10 mouse cellular contexts compared by ENCODE assay signal in genomic region chr15:98988787-98989186, GRCm38 (mm10). TPM values are rescaled to one million over a fixed set of nuclear protein-coding genes. Genes with fewer than 3 reads are reported as not detected.
DNase-seq lines count a peak whose midpoint lies in the region; ATAC-seq and TF ChIP-seq lines count a peak whose summit lies in the region.
"Had no signal": no experiment of that assay in that cellular context is flagged by ENCODE, and none has a peak within 500 bp of the region (broad histone marks: within the 10 kb centered on the region; RNA-seq: fewer than 3 reads in every experiment).

No protein-coding gene starts in this region.

- peaks cover 70% of the 10 kb centered on the region for H3K4me1 ChIP-seq in limb, embryonic 15.5 days
- H3K4me1 ChIP-seq in limb, embryonic 10.5 days, result peaks cover 85% of the 10 kb centered on the region
- H3K4me1 ChIP-seq in forebrain, embryonic 14.5 days (ENCODE audit: control insufficient read depth, insufficient read depth, low read length), result peaks cover 62% of the 10 kb centered on the region
- peaks cover 78% of the 10 kb centered on the region for H3K4me1 ChIP-seq in midbrain, embryonic 11.5 days (ENCODE audit: control insufficient read depth, insufficient read depth, low read length)
- H3K4me1 ChIP-seq in stomach, postnatal 0 days (replicated peaks; ENCODE audit: control insufficient read depth, insufficient read depth), result 0 out of 2 replicates have a peak, but pooled peaks cover 2% of the 10 kb centered on the region

- no peak for DNase-seq in limb, embryonic 10.5 days (ENCODE audit: low spot score)
- DNase-seq in forebrain, embryonic 14.5 days (ENCODE audit: low spot score), result no peak
- peak; percentile 85 for DNase-seq in midbrain, embryonic 11.5 days (ENCODE audit: low spot score, missing footprints)
- DNase-seq in stomach, postnatal 0 days (ENCODE audit: low spot score), result no peak
- no peak for DNase-seq in c-Kit-positive CD71-positive TER-119-positive erythroid progenitor cells, embryonic 14.5 days (ENCODE audit: low spot score)
- no peak for DNase-seq in embryo, embryonic 10 days (ENCODE audit: low spot score)
- DNase-seq in thymus, postnatal 0 days (ENCODE audit: low spot score), result no peak
- DNase-seq: thymus, adult 18-20 months had no signal

- H3K4me2 ChIP-seq in limb, embryonic 15.5 days, result no peak overlapping the region
- H3K4me2 ChIP-seq in forebrain, embryonic 14.5 days (ENCODE audit: low read length), result peak overlapping the region; percentile 59
- H3K4me2 ChIP-seq in midbrain, embryonic 11.5 days, result no peak overlapping the region
- H3K4me2 ChIP-seq in stomach, postnatal 0 days (replicated peaks; ENCODE audit: low read depth), result no peak overlapping the region

- no peak for ATAC-seq in limb, embryonic 15.5 days (ENCODE audit: insufficient number of reproducible peaks, low FRiP score, low TSS enrichment, low read depth)
- no peak for ATAC-seq in forebrain, embryonic 14.5 days
- ATAC-seq in midbrain, embryonic 11.5 days (ENCODE audit: low FRiP score), result no peak
- ATAC-seq in stomach, postnatal 0 days (ENCODE audit: low FRiP score, low TSS enrichment), result no peak

- no peak for TF ChIP-seq CTCF in stomach, postnatal 0 days (IDR thresholded peaks at IDR 0.05; ENCODE audit: low read depth)

- H3K9ac ChIP-seq in limb, embryonic 15.5 days, result no peak overlapping the region
- no peak overlapping the region for H3K9ac ChIP-seq in forebrain, embryonic 14.5 days (ENCODE audit: low read length)
- no peak overlapping the region for H3K9ac ChIP-seq in midbrain, embryonic 11.5 days (ENCODE audit: low read length)
- H3K9ac ChIP-seq in stomach, postnatal 0 days (ENCODE audit: low read length), result no peak overlapping the region
- H3K9ac ChIP-seq: liver, embryonic 14.5 days had no signal

- H3K27me3 ChIP-seq in limb, embryonic 15.5 days, result no peaks in the 10 kb centered on the region
- H3K27me3 ChIP-seq in limb, embryonic 10.5 days (ENCODE audit: low read depth, poor library complexity, severe bottlenecking), result peaks cover 19% of the 10 kb centered on the region
- no peaks in the 10 kb centered on the region for H3K27me3 ChIP-seq in forebrain, embryonic 14.5 days (replicated peaks; ENCODE audit: control insufficient read depth, insufficient read depth, low read length)
- H3K27me3 ChIP-seq in midbrain, embryonic 11.5 days (ENCODE audit: control insufficient read depth, insufficient read depth, low read length), result no peaks in the 10 kb centered on the region
- H3K27me3 ChIP-seq in stomach, postnatal 0 days (ENCODE audit: control insufficient read depth, insufficient read depth, low read length), result no peaks in the 10 kb centered on the region

- WGBS in limb, embryonic 15.5 days, result 73% methylated on average over 3 of the region's 3 CpGs
- WGBS in limb, embryonic 10.5 days, result 80% methylated on average over 3 of the region's 3 CpGs
- 48% methylated on average over 3 of the region's 3 CpGs for WGBS in forebrain, embryonic 14.5 days
- 54% methylated on average over 3 of the region's 3 CpGs for WGBS in midbrain, embryonic 11.5 days
- 79% methylated on average over 3 of the region's 3 CpGs for WGBS in stomach, postnatal 0 days

- H3K4me3 ChIP-seq in limb, embryonic 15.5 days, result no peak overlapping the region
- no peak overlapping the region for H3K4me3 ChIP-seq in limb, embryonic 10.5 days
- no peak overlapping the region for H3K4me3 ChIP-seq in forebrain, embryonic 14.5 days (ENCODE audit: low read depth, low read length)
- no peak overlapping the region for H3K4me3 ChIP-seq in midbrain, embryonic 11.5 days (ENCODE audit: low read depth, low read length)
- no peak overlapping the region for H3K4me3 ChIP-seq in stomach, postnatal 0 days (ENCODE audit: low read depth, low read length)

- TF ChIP-seq EP300 in stomach, postnatal 0 days (optimal IDR thresholded peaks at IDR 0.05), result no peak

- H3K36me3 ChIP-seq in limb, embryonic 15.5 days, result no peaks in the 10 kb centered on the region
- H3K36me3 ChIP-seq in limb, embryonic 10.5 days, result no peaks in the 10 kb centered on the region
- no peaks in the 10 kb centered on the region for H3K36me3 ChIP-seq in forebrain, embryonic 14.5 days (ENCODE audit: control insufficient read depth, insufficient read depth, low read length)
- no peaks in the 10 kb centered on the region; the same call in 1 of the 2 replicates for H3K36me3 ChIP-seq in midbrain, embryonic 11.5 days (ENCODE audit: control insufficient read depth, insufficient read depth, low read length)
- no peaks in the 10 kb centered on the region for H3K36me3 ChIP-seq in stomach, postnatal 0 days (ENCODE audit: control insufficient read depth, insufficient read depth, low read length)

- H3K9me3 ChIP-seq in limb, embryonic 15.5 days, result no peaks in the 10 kb centered on the region
- no peaks in the 10 kb centered on the region for H3K9me3 ChIP-seq in limb, embryonic 10.5 days (replicated peaks)
- no peaks in the 10 kb centered on the region for H3K9me3 ChIP-seq in forebrain, embryonic 14.5 days (replicated peaks; ENCODE audit: control insufficient read depth, low read length)
- no peaks in the 10 kb centered on the region for H3K9me3 ChIP-seq in midbrain, embryonic 11.5 days (ENCODE audit: control insufficient read depth, low read length)
- H3K9me3 ChIP-seq in stomach, postnatal 0 days (ENCODE audit: control insufficient read depth, low read length), result no peaks in the 10 kb centered on the region

- H3K27ac ChIP-seq in limb, embryonic 15.5 days, result peak overlapping the region; percentile 93
- H3K27ac ChIP-seq in limb, embryonic 10.5 days, result no peak overlapping the region; the same call in 1 of the 2 replicates
- H3K27ac ChIP-seq in forebrain, embryonic 14.5 days (ENCODE audit: low read depth, low read length), result peak overlapping the region; percentile 96; the same call in 1 of the 2 replicates
- H3K27ac ChIP-seq in midbrain, embryonic 11.5 days (ENCODE audit: low read depth, low read length), result peak overlapping the region; percentile 22
- peak overlapping the region; percentile 98; the same call in 1 of the 2 replicates for H3K27ac ChIP-seq in stomach, postnatal 0 days (replicated peaks)
- H3K27ac ChIP-seq: liver, embryonic 14.5 days had no signal

RNA-seq across cellular contexts. Expression of gene Tuba1a, which starts 35.3 kb away (rescaled TPM):
- 1,206 and 1,410 TPM in 2 replicates for polyA plus RNA-seq in limb, embryonic 15.5 days (2015; fragmentation: Nextera tagmentation; extraction: Ambion mirVana)
- polyA plus RNA-seq in limb, embryonic 10.5 days (2016; fragmentation: Nextera tagmentation; extraction: Ambion mirVana), result 1,294 and 1,475 TPM in 2 replicates
- 18,182 and 18,289 TPM in 2 replicates for polyA plus RNA-seq in forebrain, embryonic 14.5 days (2014; fragmentation: Nextera tagmentation; extraction: Ambion mirVana)
- 7,669 and 8,043 TPM in 2 replicates for polyA plus RNA-seq in midbrain, embryonic 11.5 days (2014; fragmentation: Nextera tagmentation; extraction: Ambion mirVana)
- polyA plus RNA-seq in stomach, postnatal 0 days (2015; fragmentation: Nextera tagmentation; extraction: Ambion mirVana), result 537 and 602 TPM in 2 replicates
- polyA plus RNA-seq in thymus, postnatal 0 days (2015; fragmentation: Nextera tagmentation; extraction: Ambion mirVana), result 227 and 236 TPM in 2 replicates

RNA-seq across cellular contexts. Expression of gene Gm49450, which starts 35.4 kb away (rescaled TPM):
- polyA plus RNA-seq in limb, embryonic 15.5 days (2015; fragmentation: Nextera tagmentation; extraction: Ambion mirVana), result not detected in 2 replicates
- not detected in 2 replicates for polyA plus RNA-seq in limb, embryonic 10.5 days (2016; fragmentation: Nextera tagmentation; extraction: Ambion mirVana)
- not detected in 2 replicates for polyA plus RNA-seq in forebrain, embryonic 14.5 days (2014; fragmentation: Nextera tagmentation; extraction: Ambion mirVana)
- polyA plus RNA-seq in midbrain, embryonic 11.5 days (2014; fragmentation: Nextera tagmentation; extraction: Ambion mirVana), result not detected in 2 replicates
- polyA plus RNA-seq in stomach, postnatal 0 days (2015; fragmentation: Nextera tagmentation; extraction: Ambion mirVana), result not detected in 2 replicates
- not detected in 2 replicates for polyA plus RNA-seq in thymus, postnatal 0 days (2015; fragmentation: Nextera tagmentation; extraction: Ambion mirVana)

RNA-seq across cellular contexts. Expression of gene Tuba1c, which starts 40.9 kb away (rescaled TPM):
- 138 and 145 TPM in 2 replicates for polyA plus RNA-seq in limb, embryonic 15.5 days (2015; fragmentation: Nextera tagmentation; extraction: Ambion mirVana)
- polyA plus RNA-seq in limb, embryonic 10.5 days (2016; fragmentation: Nextera tagmentation; extraction: Ambion mirVana), result 133 and 138 TPM in 2 replicates
- 56.7 and 93.1 TPM in 2 replicates for polyA plus RNA-seq in forebrain, embryonic 14.5 days (2014; fragmentation: Nextera tagmentation; extraction: Ambion mirVana)
- 102 and 106 TPM in 2 replicates for polyA plus RNA-seq in midbrain, embryonic 11.5 days (2014; fragmentation: Nextera tagmentation; extraction: Ambion mirVana)
- 145 and 159 TPM in 2 replicates for polyA plus RNA-seq in stomach, postnatal 0 days (2015; fragmentation: Nextera tagmentation; extraction: Ambion mirVana)
- polyA plus RNA-seq in thymus, postnatal 0 days (2015; fragmentation: Nextera tagmentation; extraction: Ambion mirVana), result 153 and 156 TPM in 2 replicates

RNA-seq across cellular contexts. Expression of gene Tuba1b, which starts 54.4 kb away (rescaled TPM):
- 1,374 and 1,490 TPM in 2 replicates for polyA plus RNA-seq in limb, embryonic 15.5 days (2015; fragmentation: Nextera tagmentation; extraction: Ambion mirVana)
- polyA plus RNA-seq in limb, embryonic 10.5 days (2016; fragmentation: Nextera tagmentation; extraction: Ambion mirVana), result 2,301 and 2,452 TPM in 2 replicates
- polyA plus RNA-seq in forebrain, embryonic 14.5 days (2014; fragmentation: Nextera tagmentation; extraction: Ambion mirVana), result 1,499 and 1,719 TPM in 2 replicates
- polyA plus RNA-seq in midbrain, embryonic 11.5 days (2014; fragmentation: Nextera tagmentation; extraction: Ambion mirVana), result 2,214 and 2,255 TPM in 2 replicates
- 470 and 552 TPM in 2 replicates for polyA plus RNA-seq in stomach, postnatal 0 days (2015; fragmentation: Nextera tagmentation; extraction: Ambion mirVana)
- 1,370 and 1,449 TPM in 2 replicates for polyA plus RNA-seq in thymus, postnatal 0 days (2015; fragmentation: Nextera tagmentation; extraction: Ambion mirVana)
